Mouse (Mus musculus): ENCODE data around the gene Slc9b1. TPM values are rescaled to one million over a fixed set of nuclear protein-coding genes. Genes with fewer than 3 reads are reported as not detected.

Gene Slc9b1
- polyA plus RNA-seq, 1 experiment from 2014 or later = 0.45 TPM

- Histone ChIP-seq H3K36me3 (ENCODE audit: control insufficient read depth, insufficient read depth, low read length) (0 out of 2 replicates have a peak, but pooled peaks cover 3% of the 10 kb centered on the region), H3K27me3 (replicated peaks; ENCODE audit: control insufficient read depth, insufficient read depth, low read length) (no peaks in the 10 kb centered on the region), H3K4me3 (ENCODE audit: low read depth, low read length) (no peak overlapping the region), H3K9me3 (ENCODE audit: control insufficient read depth, low read length) (no peaks in the 10 kb centered on the region), H3K9ac (ENCODE audit: low read length) (no peak overlapping the region), H3K27ac (ENCODE audit: low read depth) (no peak overlapping the region), H3K4me2 (ENCODE audit: low read length) (no peak overlapping the region), H3K4me1 (replicated peaks; ENCODE audit: control insufficient read depth, insufficient read depth, low read length) (peaks cover 16% of the 10 kb centered on the region; the same call in 1 of the 2 replicates)
- no peak for ATAC-seq (replicated peaks; ENCODE audit: low FRiP score, low TSS enrichment, low read depth)
- DNase-seq (ENCODE audit: low spot score) = no peak
- 78% methylated on average over 3 of the region's 3 CpGs for WGBS
These were observed 69.4 kb downstream of the Slc9b1 start for GRCm38 (mm10) chr3:135417245-135417644.

GRCm38 (mm10) chr3:135417799-135418198, 70.0 kb downstream of the Slc9b1 start:
- Histone ChIP-seq H3K27me3 (replicated peaks; ENCODE audit: control insufficient read depth, insufficient read depth, low read length) (no peaks in the 10 kb centered on the region), H3K4me3 (ENCODE audit: low read depth, low read length) (no peak overlapping the region), H3K36me3 (ENCODE audit: control insufficient read depth, insufficient read depth, low read length) (0 out of 2 replicates have a peak, but pooled peaks cover 3% of the 10 kb centered on the region), H3K4me2 (ENCODE audit: low read length) (no peak overlapping the region), H3K9ac (ENCODE audit: low read length) (no peak overlapping the region), H3K27ac (ENCODE audit: low read depth) (no peak overlapping the region), H3K4me1 (replicated peaks; ENCODE audit: control insufficient read depth, insufficient read depth, low read length) (peaks cover 18% of the 10 kb centered on the region; the same call in 1 of the 2 replicates), H3K9me3 (ENCODE audit: control insufficient read depth, low read length) (no peaks in the 10 kb centered on the region)
- DNase-seq (ENCODE audit: low spot score) (no peak), ATAC-seq (replicated peaks; ENCODE audit: low FRiP score, low TSS enrichment, low read depth) (no peak)
- 76% methylated on average over 3 of the region's 3 CpGs for WGBS

GRCm38 (mm10) chr3:135420542-135421309, 72.9 kb downstream of the Slc9b1 start:
- WGBS = 93% methylated on average over 9 of the region's 9 CpGs
- Histone ChIP-seq H3K9me3 (ENCODE audit: control insufficient read depth, low read length) (no peaks in the 10 kb centered on the region), H3K27ac (ENCODE audit: low read depth) (no peak overlapping the region), H3K4me1 (replicated peaks; ENCODE audit: control insufficient read depth, insufficient read depth, low read length) (peaks cover 16% of the 10 kb centered on the region), H3K4me3 (ENCODE audit: low read depth, low read length) (no peak overlapping the region), H3K27me3 (replicated peaks; ENCODE audit: control insufficient read depth, insufficient read depth, low read length) (no peaks in the 10 kb centered on the region), H3K9ac (ENCODE audit: low read length) (no peak overlapping the region), H3K4me2 (ENCODE audit: low read length) (no peak overlapping the region), H3K36me3 (ENCODE audit: control insufficient read depth, insufficient read depth, low read length) (0 out of 2 replicates have a peak, but pooled peaks cover 3% of the 10 kb centered on the region)
- DNase-seq (ENCODE audit: low spot score) (no peak), ATAC-seq (replicated peaks; ENCODE audit: low FRiP score, low TSS enrichment, low read depth) (no peak)

GRCm38 (mm10) chr3:135421310-135421594, 73.4 kb downstream of the Slc9b1 start:
- Histone ChIP-seq H3K36me3 (ENCODE audit: control insufficient read depth, insufficient read depth, low read length) (0 out of 2 replicates have a peak, but pooled peaks cover 3% of the 10 kb centered on the region), H3K4me2 (ENCODE audit: low read length) (no peak overlapping the region), H3K27ac (ENCODE audit: low read depth) (no peak overlapping the region), H3K4me3 (ENCODE audit: low read depth, low read length) (no peak overlapping the region), H3K27me3 (replicated peaks; ENCODE audit: control insufficient read depth, insufficient read depth, low read length) (no peaks in the 10 kb centered on the region), H3K4me1 (replicated peaks; ENCODE audit: control insufficient read depth, insufficient read depth, low read length) (peaks cover 16% of the 10 kb centered on the region), H3K9ac (ENCODE audit: low read length) (no peak overlapping the region), H3K9me3 (ENCODE audit: control insufficient read depth, low read length) (no peaks in the 10 kb centered on the region)
- DNase-seq (ENCODE audit: low spot score) (no peak), ATAC-seq (replicated peaks; ENCODE audit: low FRiP score, low TSS enrichment, low read depth) (no peak)

- H3K4me1 ChIP-seq (replicated peaks; ENCODE audit: control insufficient read depth, insufficient read depth, low read length) = peaks cover 16% of the 10 kb centered on the region
- no peak for DNase-seq (ENCODE audit: low spot score)
- H3K9ac ChIP-seq (ENCODE audit: low read length) = peak overlapping the region; percentile 84
- no peak for ATAC-seq (replicated peaks; ENCODE audit: low FRiP score, low TSS enrichment, low read depth)
- H3K27ac ChIP-seq (ENCODE audit: low read depth) = peak overlapping the region; percentile 81
- no peaks in the 10 kb centered on the region for H3K27me3 ChIP-seq (replicated peaks; ENCODE audit: control insufficient read depth, insufficient read depth, low read length)
- H3K4me3 ChIP-seq (ENCODE audit: low read depth, low read length) = peak overlapping the region; percentile 78
- 23% methylated on average over 8 of the region's 8 CpGs for WGBS
- H3K36me3 ChIP-seq (ENCODE audit: control insufficient read depth, insufficient read depth, low read length) = no peaks in the 10 kb centered on the region
- H3K9me3 ChIP-seq (ENCODE audit: control insufficient read depth, low read length) = no peaks in the 10 kb centered on the region
- H3K4me2 ChIP-seq (ENCODE audit: low read length) = peak overlapping the region; percentile 87
These were observed 74.5 kb downstream of the Slc9b1 start for GRCm38 (mm10) chr3:135422232-135422855.

GRCm38 (mm10) chr3:135422856-135423607, 75.2 kb downstream of the Slc9b1 start:
- peak; percentile 97 for ATAC-seq (replicated peaks; ENCODE audit: low FRiP score, low TSS enrichment, low read depth)
- Histone ChIP-seq H3K9ac (ENCODE audit: low read length) (peak overlapping the region; percentile 84), H3K9me3 (ENCODE audit: control insufficient read depth, low read length) (no peaks in the 10 kb centered on the region), H3K27ac (ENCODE audit: low read depth) (peak overlapping the region; percentile 81), H3K36me3 (ENCODE audit: control insufficient read depth, insufficient read depth, low read length) (no peaks in the 10 kb centered on the region), H3K4me1 (replicated peaks; ENCODE audit: control insufficient read depth, insufficient read depth, low read length) (peaks cover 16% of the 10 kb centered on the region), H3K27me3 (replicated peaks; ENCODE audit: control insufficient read depth, insufficient read depth, low read length) (no peaks in the 10 kb centered on the region), H3K4me2 (ENCODE audit: low read length) (peak overlapping the region; percentile 87), H3K4me3 (ENCODE audit: low read depth, low read length) (peak overlapping the region; percentile 78)
- peak; percentile 93 for DNase-seq (ENCODE audit: low spot score)
- 2% methylated on average over 91 of the region's 103 CpGs for WGBS

GRCm38 (mm10) chr3:135423608-135424212, 75.9 kb downstream of the Slc9b1 start, which contains the start of gene Cisd2:
Gene Cisd2, minus strand, starts transcription at chr3:135423925.
- WGBS = 2% methylated on average over 8 of the region's 8 CpGs
- Histone ChIP-seq H3K4me3 (ENCODE audit: low read depth, low read length) (peak within 1 kb of the TSS; percentile 78), H3K9me3 (ENCODE audit: control insufficient read depth, low read length) (no peaks in the 10 kb centered on the region), H3K4me1 (replicated peaks; ENCODE audit: control insufficient read depth, insufficient read depth, low read length) (peaks cover 16% of the 10 kb centered on the region), H3K9ac (ENCODE audit: low read length) (peak within 1 kb of the TSS; percentile 84), H3K27ac (ENCODE audit: low read depth) (peak within 1 kb of the TSS; percentile 81), H3K27me3 (replicated peaks; ENCODE audit: control insufficient read depth, insufficient read depth, low read length) (no peaks in the 10 kb centered on the region), H3K4me2 (ENCODE audit: low read length) (peak within 1 kb of the TSS; percentile 87), H3K36me3 (ENCODE audit: control insufficient read depth, insufficient read depth, low read length) (no peaks in the 10 kb centered on the region)
- peak; percentile 25 for ATAC-seq (replicated peaks; ENCODE audit: low FRiP score, low TSS enrichment, low read depth)
- no peak for DNase-seq (ENCODE audit: low spot score)

GRCm38 (mm10) chr3:135436901-135437616, 89.2 kb downstream of the Slc9b1 start:
- no peaks in the 10 kb centered on the region for H3K27me3 ChIP-seq (replicated peaks; ENCODE audit: control insufficient read depth, insufficient read depth, low read length)
- no peak for DNase-seq (ENCODE audit: low spot score)
- H3K4me3 ChIP-seq (ENCODE audit: low read depth, low read length) = peak overlapping the region; percentile 61
- peaks cover 9% of the 10 kb centered on the region for H3K4me1 ChIP-seq (replicated peaks; ENCODE audit: control insufficient read depth, insufficient read depth, low read length)
- H3K9ac ChIP-seq (ENCODE audit: low read length) = peak overlapping the region; percentile 60
- H3K27ac ChIP-seq (ENCODE audit: low read depth) = peak overlapping the region; percentile 100
- peaks cover 20% of the 10 kb centered on the region for H3K36me3 ChIP-seq (ENCODE audit: control insufficient read depth, insufficient read depth, low read length)
- WGBS = 46% methylated on average over 14 of the region's 14 CpGs
- no peak for ATAC-seq (replicated peaks; ENCODE audit: low FRiP score, low TSS enrichment, low read depth)
- no peaks in the 10 kb centered on the region for H3K9me3 ChIP-seq (ENCODE audit: control insufficient read depth, low read length)
- H3K4me2 ChIP-seq (ENCODE audit: low read length) = peak overlapping the region; percentile 56

All from intestine, embryonic 14.5 days (tissue).